Mouse (Mus musculus): ENCODE measurements around the gene Dgat2l6.

Gene Dgat2l6

GRCm38 (mm10) chrX:100524471-100524870, at the start of gene Dgat2l6:
Gene Dgat2l6 (plus strand): TSS chrX:100524838.
- TF ChIP-seq NANOG (IDR thresholded peaks at IDR 0.05; ENCODE audit: borderline replicate concordance, low read length) (no peak), CTCF (conservative IDR thresholded peaks at IDR 0.05; ENCODE audit: low read length) (no peak), POU5F1 (IDR thresholded peaks at IDR 0.05; ENCODE audit: borderline replicate concordance, low read length) (no peak)
- H3K9me3 ChIP-seq (ENCODE audit: low read length), result no peaks in the 10 kb centered on the region
- no peaks in the 10 kb centered on the region for H3K27me3 ChIP-seq (ENCODE audit: insufficient read depth, low read length)

GRCm38 (mm10) chrX:100475569-100476223, 48.9 kb upstream of the Dgat2l6 start:
- H3K9me3 ChIP-seq (ENCODE audit: low read length), result no peaks in the 10 kb centered on the region
- no peaks in the 10 kb centered on the region; the same call in 1 of the 2 replicates for H3K4me1 ChIP-seq (replicated peaks; ENCODE audit: low read depth, low read length)
- TF ChIP-seq POU5F1 (IDR thresholded peaks at IDR 0.05; ENCODE audit: borderline replicate concordance, low read length), result no peak
- TF ChIP-seq CTCF (conservative IDR thresholded peaks at IDR 0.05; ENCODE audit: low read length), result no peak
- no peak overlapping the region for H3K4me3 ChIP-seq (replicated peaks; ENCODE audit: low read length)
- no peaks in the 10 kb centered on the region for H3K27me3 ChIP-seq (ENCODE audit: insufficient read depth, low read length)
- H3K36me3 ChIP-seq (ENCODE audit: insufficient read depth, low read length), result no peaks in the 10 kb centered on the region

More at GRCm38 (mm10) chrX:100524471-100524870, at the start of gene Dgat2l6:
- H3K4me1 ChIP-seq (replicated peaks; ENCODE audit: low read depth, low read length), result peaks cover 13% of the 10 kb centered on the region
- H3K36me3 ChIP-seq (ENCODE audit: insufficient read depth, low read length), result no peaks in the 10 kb centered on the region
- H3K4me3 ChIP-seq (replicated peaks; ENCODE audit: low read length), result no peak within 1 kb of the TSS

- Histone ChIP-seq H3K4me3 (replicated peaks; ENCODE audit: low read length) (no peak overlapping the region), H3K9me3 (ENCODE audit: low read length) (no peaks in the 10 kb centered on the region), H3K27me3 (ENCODE audit: insufficient read depth, low read length) (no peaks in the 10 kb centered on the region)
Observed at GRCm38 (mm10) chrX:100480317-100480716, 44.3 kb upstream of the Dgat2l6 start.

GRCm38 (mm10) chrX:100493500-100494067, 31.1 kb upstream of the Dgat2l6 start:
- H3K4me1 ChIP-seq (replicated peaks; ENCODE audit: low read depth, low read length), result peaks cover 9% of the 10 kb centered on the region; the same call in 1 of the 2 replicates
- no peaks in the 10 kb centered on the region for H3K27me3 ChIP-seq (ENCODE audit: insufficient read depth, low read length)
- H3K9me3 ChIP-seq (ENCODE audit: low read length), result no peaks in the 10 kb centered on the region
- H3K36me3 ChIP-seq (ENCODE audit: insufficient read depth, low read length), result peaks cover 28% of the 10 kb centered on the region
- peak overlapping the region; percentile 88 for H3K4me3 ChIP-seq (replicated peaks; ENCODE audit: low read length)
- TF ChIP-seq POU5F1 (IDR thresholded peaks at IDR 0.05; ENCODE audit: borderline replicate concordance, low read length) (no peak), CTCF (conservative IDR thresholded peaks at IDR 0.05; ENCODE audit: low read length) (no peak), NANOG (IDR thresholded peaks at IDR 0.05; ENCODE audit: borderline replicate concordance, low read length) (no peak)

More at GRCm38 (mm10) chrX:100480317-100480716, 44.3 kb upstream of the Dgat2l6 start:
- Histone ChIP-seq H3K4me1 (replicated peaks; ENCODE audit: low read depth, low read length) (no peaks in the 10 kb centered on the region; the same call in 1 of the 2 replicates), H3K36me3 (ENCODE audit: insufficient read depth, low read length) (no peaks in the 10 kb centered on the region)
- no peak for TF ChIP-seq POU5F1 (IDR thresholded peaks at IDR 0.05; ENCODE audit: borderline replicate concordance, low read length)
- no peak; the same call in 1 of the 2 replicates for TF ChIP-seq CTCF (conservative IDR thresholded peaks at IDR 0.05; ENCODE audit: low read length)
- no peak for TF ChIP-seq NANOG (IDR thresholded peaks at IDR 0.05; ENCODE audit: borderline replicate concordance, low read length)

GRCm38 (mm10) chrX:100494068-100494978, 30.3 kb upstream of the Dgat2l6 start, which contains the start of gene Igbp1:
Gene Igbp1 (plus strand): TSS chrX:100494291.
- Histone ChIP-seq H3K4me3 (replicated peaks; ENCODE audit: low read length) (peak within 1 kb of the TSS; percentile 88), H3K9me3 (ENCODE audit: low read length) (no peaks in the 10 kb centered on the region), H3K36me3 (ENCODE audit: insufficient read depth, low read length) (peaks cover 34% of the 10 kb centered on the region), H3K27me3 (ENCODE audit: insufficient read depth, low read length) (no peaks in the 10 kb centered on the region), H3K4me1 (replicated peaks; ENCODE audit: low read depth, low read length) (peaks cover 9% of the 10 kb centered on the region; the same call in 1 of the 2 replicates)
- TF ChIP-seq NANOG (IDR thresholded peaks at IDR 0.05; ENCODE audit: borderline replicate concordance, low read length) (no peak), POU5F1 (IDR thresholded peaks at IDR 0.05; ENCODE audit: borderline replicate concordance, low read length) (no peak), CTCF (conservative IDR thresholded peaks at IDR 0.05; ENCODE audit: low read length) (no peak)

GRCm38 (mm10) chrX:100504175-100504851, 20.3 kb upstream of the Dgat2l6 start:
- Histone ChIP-seq H3K4me3 (replicated peaks; ENCODE audit: low read length) (no peak overlapping the region), H3K36me3 (ENCODE audit: insufficient read depth, low read length) (peaks cover 76% of the 10 kb centered on the region), H3K27me3 (ENCODE audit: insufficient read depth, low read length) (no peaks in the 10 kb centered on the region), H3K9me3 (ENCODE audit: low read length) (no peaks in the 10 kb centered on the region), H3K4me1 (replicated peaks; ENCODE audit: low read depth, low read length) (no peaks in the 10 kb centered on the region)
- TF ChIP-seq POU5F1 (IDR thresholded peaks at IDR 0.05; ENCODE audit: borderline replicate concordance, low read length), result no peak
- TF ChIP-seq CTCF (conservative IDR thresholded peaks at IDR 0.05; ENCODE audit: low read length), result no peak
- no peak for TF ChIP-seq NANOG (IDR thresholded peaks at IDR 0.05; ENCODE audit: borderline replicate concordance, low read length)

GRCm38 (mm10) chrX:100508164-100508563, 16.5 kb upstream of the Dgat2l6 start:
- H3K4me1 ChIP-seq (replicated peaks; ENCODE audit: low read depth, low read length), result no peaks in the 10 kb centered on the region
- no peak overlapping the region for H3K4me3 ChIP-seq (replicated peaks; ENCODE audit: low read length)
- H3K9me3 ChIP-seq (ENCODE audit: low read length), result no peaks in the 10 kb centered on the region
- H3K27me3 ChIP-seq (ENCODE audit: insufficient read depth, low read length), result no peaks in the 10 kb centered on the region
- peaks cover 63% of the 10 kb centered on the region for H3K36me3 ChIP-seq (ENCODE audit: insufficient read depth, low read length)
- TF ChIP-seq NANOG (IDR thresholded peaks at IDR 0.05; ENCODE audit: borderline replicate concordance, low read length) (no peak), CTCF (conservative IDR thresholded peaks at IDR 0.05; ENCODE audit: low read length) (no peak), POU5F1 (IDR thresholded peaks at IDR 0.05; ENCODE audit: borderline replicate concordance, low read length) (no peak)
